Mouse (Mus musculus) kidney, embryonic 14.5 days (tissue): ENCODE data around the gene Mrpl9. TPM values are rescaled to one million over a fixed set of nuclear protein-coding genes. Genes with fewer than 3 reads are reported as not detected.

ENCODE experiments used
- ATAC-seq: fragments of 200-750 bp; cut with Nextera tagmentation; 2 replicates; pipeline ENCODE4 v1.8.0; 2017; ENCODE audit warnings: moderate number of reproducible peaks, mild to moderate bottlenecking, moderate TSS enrichment, moderate library complexity; ENCODE audit not compliant: low FRiP score, low TSS enrichment
- H3K27ac ChIP-seq: fragments of 300-500 bp; sonication (generic); 2 replicates; pipeline ENCODE4 v1.5.1; 2014; ENCODE audit warnings: low read depth, mild to moderate bottlenecking, low read length, moderate library complexity, mixed read lengths
- H3K27me3 ChIP-seq: fragments of 300-500 bp; sonication (generic); 2 replicates; pipeline ENCODE4 v1.6.1; 2014; ENCODE audit warnings: mild to moderate bottlenecking, low read length; ENCODE audit not compliant: control insufficient read depth, insufficient read depth
- H3K36me3 ChIP-seq: fragments of 300-500 bp; sonication (generic); 2 replicates; pipeline ENCODE4 v1.6.1; 2014; ENCODE audit warnings: low read length, mixed read lengths; ENCODE audit not compliant: control insufficient read depth, insufficient read depth
- H3K4me1 ChIP-seq: fragments of 300-500 bp; sonication (generic); 2 replicates; pipeline ENCODE4 v1.6.1; 2014; ENCODE audit warnings: low read length, mixed read lengths; ENCODE audit not compliant: control insufficient read depth, insufficient read depth
- H3K4me2 ChIP-seq: fragments of 300-500 bp; sonication (generic); replicated peaks from 2 replicates; pipeline ENCODE4 v1.6.1; 2014; ENCODE audit warnings: low read depth, mild to moderate bottlenecking, low read length
- H3K4me3 ChIP-seq: fragments of 300-500 bp; sonication (generic); 2 replicates; pipeline ENCODE4 v1.5.1; 2014; ENCODE audit warnings: mild to moderate bottlenecking, low read length
- H3K9ac ChIP-seq: fragments of 300-500 bp; sonication (generic); 2 replicates; pipeline ENCODE4 v1.6.1; 2014; ENCODE audit warnings: low read depth, mild to moderate bottlenecking, low read length, moderate library complexity
- H3K9me3 ChIP-seq: fragments of 300-500 bp; sonication (generic); 2 replicates; pipeline ENCODE4 v1.6.1; 2016; ENCODE audit warnings: low read length; ENCODE audit not compliant: control insufficient read depth
- WGBS: fragments of 180-500 bp; shearing (Covaris S2); extraction: QIAGEN DNeasy Blood & Tissue Kit; methylation state at CpG from one replicate; pipeline ENCODE4 v1.1.7; 2014; 5-methylcytosine and 5-hydroxymethylcytosine counted together
- polyA plus RNA-seq: library from polyadenylated mRNA; unstranded; fragments of >200 nt; fragmentation: Nextera tagmentation; extraction: Ambion mirVana; gene quantifications from 2 replicates; pipeline ENCODE4 v1.2.1, GENCODE M21; 2014

Mrpl9 gene
- 71.3 and 73.7 TPM in 2 replicates for polyA plus RNA-seq

DNA sequence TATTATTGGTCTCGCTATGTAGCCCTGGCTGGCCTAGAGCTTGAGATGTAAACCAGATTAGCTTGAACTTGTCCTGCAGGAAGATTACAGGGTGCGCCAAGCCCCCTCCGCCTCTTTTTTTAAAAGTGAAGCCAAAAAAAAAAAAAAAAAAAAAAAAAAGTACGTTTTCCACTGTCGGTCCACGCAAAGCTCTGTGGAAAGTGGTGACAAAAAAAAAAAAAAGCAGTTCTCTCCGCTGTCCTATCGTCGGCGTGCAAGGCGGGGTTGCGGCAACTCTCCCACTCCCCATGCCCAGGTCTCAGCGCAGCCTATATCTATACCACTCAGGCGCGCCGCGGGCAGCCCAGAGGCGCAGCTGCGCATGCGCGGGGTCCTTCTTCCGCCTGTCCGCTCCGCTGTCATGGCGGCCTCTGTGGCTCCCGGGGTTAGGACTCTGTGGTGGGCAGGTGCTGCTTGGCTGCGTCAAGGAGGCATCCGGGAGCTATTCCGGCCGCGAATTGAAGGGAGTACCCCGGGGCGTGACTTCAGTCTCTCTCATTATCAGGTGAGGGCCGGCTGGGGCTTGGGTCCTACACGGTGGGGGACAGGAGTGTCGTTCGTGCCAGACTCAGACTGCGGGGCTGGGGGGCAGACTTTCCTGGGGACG, at the start of gene Mrpl9:
Gene Mrpl9 (plus strand): TSS at position 368 of the 646 bp plus-strand sequence.
- H3K4me1 ChIP-seq = peaks cover 5% of the 10 kb centered on the region; the same call in 1 of the 2 replicates
- H3K9ac ChIP-seq = peak within 1 kb of the TSS; percentile 91
- H3K36me3 ChIP-seq = peaks cover 26% of the 10 kb centered on the region
- H3K4me2 ChIP-seq = peak within 1 kb of the TSS; percentile 80
- no peaks in the 10 kb centered on the region for H3K9me3 ChIP-seq
- ATAC-seq = peak; percentile 99
- H3K27me3 ChIP-seq = 0 out of 2 replicates have a peak, but pooled peaks cover 2% of the 10 kb centered on the region
- no peak within 1 kb of the TSS for H3K27ac ChIP-seq
- WGBS = under 1% methylated on average over 38 of the region's 39 CpGs
- H3K4me3 ChIP-seq = peak within 1 kb of the TSS; percentile 89

DNA sequence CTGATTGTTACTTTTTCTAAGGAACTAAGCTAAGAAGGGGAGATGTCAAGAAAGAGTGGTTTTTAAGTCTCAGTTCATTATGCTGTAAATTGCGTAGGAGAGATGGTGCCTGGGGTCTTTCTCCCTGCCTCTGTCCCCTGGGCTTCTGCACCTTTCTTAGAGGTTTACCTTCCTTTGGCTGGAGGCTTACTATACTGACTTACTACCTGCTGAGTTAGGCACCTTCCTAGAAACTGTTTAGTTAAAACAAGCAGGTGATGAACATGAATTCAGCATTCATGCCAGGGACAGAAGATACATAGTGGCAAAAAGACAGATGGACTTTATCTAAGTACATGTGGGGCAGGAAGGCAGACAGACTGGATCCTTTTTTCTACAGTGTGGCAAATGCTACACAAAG, 46.8 kb upstream of the Mrpl9 start:
- Histone ChIP-seq H3K4me3 (no peak overlapping the region), H3K36me3 (no peaks in the 10 kb centered on the region), H3K4me1 (no peaks in the 10 kb centered on the region), H3K27me3 (peaks cover 13% of the 10 kb centered on the region), H3K9ac (no peak overlapping the region), H3K4me2 (no peak overlapping the region), H3K9me3 (no peaks in the 10 kb centered on the region), H3K27ac (no peak overlapping the region)
- no peak for ATAC-seq
- WGBS = 62% methylated on average over 1 of the region's 1 CpGs

DNA sequence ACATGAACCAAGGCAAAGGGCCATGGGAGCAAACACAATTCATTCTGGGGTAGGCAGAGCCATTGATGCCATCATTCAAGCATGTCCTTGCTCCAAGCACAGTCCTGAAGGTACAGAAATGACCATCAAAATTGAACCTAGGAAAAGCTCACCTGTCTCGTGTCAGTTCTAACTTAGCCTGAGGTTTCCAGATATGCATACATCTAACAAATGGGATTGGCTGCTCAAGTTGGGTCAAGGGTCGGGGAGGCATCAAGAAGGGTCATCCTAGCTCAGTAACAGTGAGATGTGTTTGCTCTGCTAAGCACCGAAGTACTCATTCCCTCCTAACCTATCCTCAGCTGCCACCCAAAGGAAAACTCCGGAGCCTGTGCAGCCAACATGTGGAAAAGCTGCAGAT, 46.3 kb upstream of the Mrpl9 start:
- no peak overlapping the region for H3K27ac ChIP-seq
- no peak overlapping the region for H3K4me2 ChIP-seq
- H3K4me1 ChIP-seq = no peaks in the 10 kb centered on the region
- no peak for ATAC-seq
- H3K27me3 ChIP-seq = peaks cover 13% of the 10 kb centered on the region
- H3K9ac ChIP-seq = no peak overlapping the region
- H3K36me3 ChIP-seq = no peaks in the 10 kb centered on the region
- no peak overlapping the region for H3K4me3 ChIP-seq
- no peaks in the 10 kb centered on the region for H3K9me3 ChIP-seq
- WGBS = 78% methylated on average over 4 of the region's 4 CpGs

DNA sequence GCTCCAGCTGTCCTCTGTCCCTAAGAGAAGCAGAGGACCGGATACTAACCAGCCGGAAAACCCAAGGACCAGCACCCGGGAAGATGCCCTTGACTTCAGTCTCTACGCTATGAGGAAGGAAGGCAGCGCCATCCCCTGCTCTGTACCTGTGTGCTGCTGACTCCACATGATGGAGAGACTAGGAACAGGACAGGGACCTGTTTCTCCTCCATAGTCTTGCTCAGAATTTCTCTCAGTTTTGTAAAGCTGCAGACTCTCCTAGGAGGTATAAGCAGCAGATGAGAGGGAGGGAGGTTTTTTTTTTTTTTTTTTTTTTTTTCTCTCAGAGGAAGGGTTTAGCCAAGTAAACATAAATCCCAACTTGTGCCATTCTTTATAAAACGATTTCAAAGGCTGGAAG, 44.9 kb upstream of the Mrpl9 start, which contains the start of gene Lingo4:
Gene Lingo4 (plus strand): TSS at position 301 of the 400 bp plus-strand sequence.
- Histone ChIP-seq H3K4me2 (peak within 1 kb of the TSS; percentile 41), H3K36me3 (no peaks in the 10 kb centered on the region), H3K9ac (no peak within 1 kb of the TSS), H3K4me3 (peak within 1 kb of the TSS; percentile 19), H3K27ac (no peak within 1 kb of the TSS), H3K9me3 (no peaks in the 10 kb centered on the region), H3K27me3 (peaks cover 13% of the 10 kb centered on the region), H3K4me1 (no peaks in the 10 kb centered on the region)
- no peak for ATAC-seq
- 66% methylated on average over 6 of the region's 6 CpGs for WGBS

DNA sequence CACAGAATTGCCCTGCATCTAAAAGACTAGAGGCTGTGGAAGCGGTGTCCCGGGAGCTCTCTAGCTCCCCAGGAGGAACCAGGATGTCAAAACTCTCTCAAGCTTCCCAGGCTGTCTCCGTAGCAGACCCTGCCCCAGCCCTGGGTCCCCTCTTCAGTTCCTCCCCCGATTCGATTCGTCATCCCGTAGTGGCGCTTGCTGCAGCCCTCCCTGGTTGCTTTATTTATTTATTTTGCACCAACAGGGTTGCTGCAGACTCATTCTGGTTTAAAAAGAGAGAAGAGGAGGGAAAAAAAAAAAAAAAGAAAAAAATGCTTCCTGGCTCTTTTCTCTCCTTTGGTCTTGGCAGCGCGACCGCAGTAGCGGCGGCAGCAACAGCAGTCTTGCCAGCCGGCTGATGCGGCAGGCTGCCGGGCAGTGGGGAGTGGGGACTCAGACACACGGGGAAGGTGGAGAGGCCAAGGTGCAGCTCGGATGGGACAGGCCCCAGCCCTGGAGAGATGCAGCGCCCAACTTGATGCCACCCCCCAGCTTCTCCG, 44.1 kb upstream of the Mrpl9 start:
- ATAC-seq = 0 out of 2 replicates have a peak, but pooled peaks have one; percentile 16
- Histone ChIP-seq H3K9me3 (no peaks in the 10 kb centered on the region), H3K27me3 (peaks cover 13% of the 10 kb centered on the region), H3K4me3 (peak overlapping the region; percentile 19), H3K4me1 (no peaks in the 10 kb centered on the region), H3K9ac (no peak overlapping the region), H3K4me2 (peak overlapping the region; percentile 41), H3K36me3 (no peaks in the 10 kb centered on the region), H3K27ac (no peak overlapping the region)
- WGBS = 2% methylated on average over 20 of the region's 20 CpGs

DNA sequence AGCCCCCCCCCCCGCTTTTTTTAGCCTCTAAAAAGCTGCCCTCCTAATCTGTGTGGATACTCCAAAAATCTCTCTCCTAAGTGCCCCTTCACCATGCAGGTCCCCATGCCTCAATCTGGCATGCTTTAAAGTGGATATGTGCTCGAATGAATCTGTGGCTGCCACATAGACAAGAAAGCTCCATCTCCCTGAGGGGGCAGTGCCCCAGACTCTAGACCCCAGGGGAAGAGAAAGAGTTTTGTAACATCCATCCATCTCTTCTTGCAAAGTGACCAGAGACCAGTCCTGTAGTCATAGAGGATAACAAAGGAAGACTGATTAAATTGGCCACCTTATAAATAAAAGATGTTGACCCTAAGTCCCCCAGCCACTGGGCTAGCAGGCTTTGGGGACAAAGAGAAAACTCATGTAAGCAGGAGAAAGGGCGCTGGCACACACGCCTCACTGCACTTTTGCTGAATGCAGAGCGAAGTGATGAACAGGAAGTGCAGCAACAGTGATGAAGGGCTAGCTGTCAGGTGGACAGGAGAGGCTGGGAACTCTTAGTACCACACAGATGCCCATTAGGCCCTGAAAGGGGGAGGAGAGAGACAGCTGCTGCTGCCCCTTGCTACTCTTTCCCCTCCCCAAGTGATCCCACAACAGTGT, 43.3 kb upstream of the Mrpl9 start:
- no peak for ATAC-seq
- Histone ChIP-seq H3K27me3 (peaks cover 13% of the 10 kb centered on the region), H3K4me1 (0 out of 2 replicates have a peak, but pooled peaks cover 4% of the 10 kb centered on the region), H3K9ac (no peak overlapping the region), H3K27ac (no peak overlapping the region), H3K9me3 (no peaks in the 10 kb centered on the region), H3K4me2 (no peak overlapping the region), H3K4me3 (no peak overlapping the region), H3K36me3 (no peaks in the 10 kb centered on the region)
- 46% methylated on average over 5 of the region's 5 CpGs for WGBS

DNA sequence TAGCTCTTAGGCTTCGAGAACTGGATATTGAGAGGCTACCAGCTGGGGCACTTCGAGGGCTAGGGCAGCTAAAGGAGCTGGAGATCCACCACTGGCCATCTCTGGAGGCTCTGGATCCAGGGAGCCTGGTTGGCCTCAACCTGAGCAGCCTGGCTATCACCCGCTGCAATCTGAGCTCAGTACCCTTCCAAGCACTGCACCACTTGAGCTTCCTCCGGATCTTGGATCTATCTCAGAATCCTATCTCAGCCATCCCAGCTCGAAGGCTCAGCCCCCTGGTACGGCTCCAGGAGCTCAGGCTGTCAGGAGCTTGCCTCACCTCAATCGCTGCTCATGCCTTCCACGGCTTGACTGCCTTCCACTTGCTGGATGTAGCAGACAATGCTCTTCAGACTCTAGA, 40.7 kb upstream of the Mrpl9 start:
- H3K9ac ChIP-seq = no peak overlapping the region
- ATAC-seq = no peak
- peaks cover 13% of the 10 kb centered on the region for H3K27me3 ChIP-seq
- H3K27ac ChIP-seq = no peak overlapping the region
- H3K4me3 ChIP-seq = no peak overlapping the region
- no peaks in the 10 kb centered on the region for H3K36me3 ChIP-seq
- no peaks in the 10 kb centered on the region for H3K9me3 ChIP-seq
- WGBS = 70% methylated on average over 8 of the region's 8 CpGs
- no peak overlapping the region for H3K4me2 ChIP-seq
- H3K4me1 ChIP-seq = 0 out of 2 replicates have a peak, but pooled peaks cover 5% of the 10 kb centered on the region

DNA sequence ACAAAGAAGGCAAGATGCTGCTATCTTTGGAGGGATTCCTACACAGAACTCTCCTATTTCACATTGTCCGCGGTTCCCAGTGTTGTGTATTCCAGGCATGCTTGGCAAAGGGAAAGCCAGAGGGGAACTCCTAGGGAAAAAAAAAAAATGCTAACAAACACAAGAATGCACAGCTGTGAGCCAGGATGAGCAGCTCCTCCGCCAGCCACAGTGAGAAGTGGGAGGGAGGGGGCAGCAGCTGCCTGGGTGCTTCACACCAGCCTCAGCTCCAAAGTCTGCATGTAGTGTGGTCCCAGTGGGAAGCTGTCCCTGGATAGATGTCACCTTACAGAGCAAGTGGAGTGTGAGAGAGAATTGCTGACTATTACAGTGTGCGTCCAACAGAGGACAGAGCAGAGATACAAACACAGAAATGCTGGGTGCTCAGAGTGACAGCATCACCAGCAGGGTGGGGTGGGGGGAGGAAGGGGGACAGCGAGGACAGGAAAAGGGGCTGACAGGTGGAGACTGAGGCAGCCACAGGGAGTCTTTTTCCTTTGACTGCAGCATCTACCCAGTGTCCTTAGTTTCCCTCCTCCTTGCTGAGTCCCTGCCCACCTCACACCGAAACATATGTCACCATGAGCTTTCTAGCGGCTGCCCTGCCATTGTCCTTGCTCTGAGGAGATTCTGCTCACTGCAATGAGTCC, 38.6 kb upstream of the Mrpl9 start:
- ATAC-seq = peak; percentile 47; the same call in 1 of the 2 replicates
- no peak overlapping the region for H3K9ac ChIP-seq
- H3K27ac ChIP-seq = no peak overlapping the region
- H3K36me3 ChIP-seq = no peaks in the 10 kb centered on the region
- 19% methylated on average over 7 of the region's 7 CpGs for WGBS
- H3K4me2 ChIP-seq = no peak overlapping the region
- H3K4me3 ChIP-seq = no peak overlapping the region
- peaks cover 11% of the 10 kb centered on the region for H3K27me3 ChIP-seq
- no peaks in the 10 kb centered on the region for H3K9me3 ChIP-seq
- H3K4me1 ChIP-seq = 0 out of 2 replicates have a peak, but pooled peaks cover 5% of the 10 kb centered on the region
